Mouse (Mus musculus) heart, embryonic 13.5 days (tissue): ENCODE data around the gene Ets1. TPM values are rescaled to one million over a fixed set of nuclear protein-coding genes. Genes with fewer than 3 reads are reported as not detected.

Source experiments
- ATAC-seq: fragments of 200-750 bp; cut with Nextera tagmentation; 2 replicates; pipeline ENCODE4 v1.8.0; 2017; ENCODE audit warnings: moderate TSS enrichment; ENCODE audit not compliant: insufficient number of reproducible peaks, low FRiP score, low TSS enrichment; ENCODE audit errors: extremely low read depth
- H3K27ac ChIP-seq: fragments of 300-500 bp; sonication (generic); replicated peaks from 2 replicates; pipeline ENCODE4 v1.5.1; 2015; ENCODE audit warnings: moderate library complexity, mild to moderate bottlenecking, inconsistent platforms
- H3K27me3 ChIP-seq: fragments of 300-500 bp; sonication (generic); replicated peaks from 2 replicates; pipeline ENCODE4 v1.6.1; 2015; ENCODE audit warnings: mild to moderate bottlenecking, inconsistent platforms
- H3K36me3 ChIP-seq: fragments of 300-500 bp; sonication (generic); 2 replicates; pipeline ENCODE4 v1.6.1; 2015; ENCODE audit warnings: mild to moderate bottlenecking, inconsistent platforms
- H3K4me1 ChIP-seq: fragments of 300-500 bp; sonication (generic); 2 replicates; pipeline ENCODE4 v1.6.1; 2015; ENCODE audit warnings: inconsistent platforms
- H3K4me2 ChIP-seq: fragments of 300-500 bp; sonication (generic); 2 replicates; pipeline ENCODE4 v1.6.1; 2015; ENCODE audit warnings: inconsistent platforms, mild to moderate bottlenecking, moderate library complexity
- H3K4me3 ChIP-seq: fragments of 300-500 bp; sonication (generic); 2 replicates; pipeline ENCODE4 v1.5.1; 2015; ENCODE audit warnings: moderate library complexity, mild to moderate bottlenecking, inconsistent platforms
- H3K9ac ChIP-seq: fragments of 300-500 bp; sonication (generic); 2 replicates; pipeline ENCODE4 v1.6.1; 2015; ENCODE audit warnings: inconsistent platforms, mild to moderate bottlenecking, moderate library complexity
- H3K9me3 ChIP-seq: fragments of 300-500 bp; sonication (generic); 2 replicates; pipeline ENCODE4 v1.6.1; 2016; ENCODE audit warnings: inconsistent platforms
- WGBS: fragments of 180-500 bp; shearing (Covaris S2); methylation state at CpG from one replicate; pipeline ENCODE4 v1.1.7; 2015; ENCODE audit warnings: mixed read lengths; 5-methylcytosine and 5-hydroxymethylcytosine counted together
- polyA plus RNA-seq: library from polyadenylated mRNA; unstranded; fragments of >200 nt; fragmentation: Nextera tagmentation; extraction: Ambion mirVana; gene quantifications from 2 replicates; pipeline ENCODE4 v1.2.1, GENCODE M21; 2015

The Ets1 gene
- polyA plus RNA-seq, 1 experiment from 2014 or later = 46.9 TPM

- H3K4me1 ChIP-seq = peaks cover 99% of the 10 kb centered on the region
- peaks cover 6% of the 10 kb centered on the region for H3K36me3 ChIP-seq
- peak overlapping the region; percentile 65 for H3K9ac ChIP-seq
- H3K4me3 ChIP-seq = no peak overlapping the region
- 38% methylated on average over 9 of the region's 9 CpGs for WGBS
- H3K27me3 ChIP-seq = no peaks in the 10 kb centered on the region
- ATAC-seq = peak; percentile 69; the same call in 1 of the 2 replicates
- H3K9me3 ChIP-seq = no peaks in the 10 kb centered on the region
- H3K27ac ChIP-seq = peak overlapping the region; percentile 92
- peak overlapping the region; percentile 39 for H3K4me2 ChIP-seq
Observed at GRCm38 (mm10) chr9:32715806-32716466, 79.9 kb downstream of the Ets1 start.

- no peaks in the 10 kb centered on the region for H3K9me3 ChIP-seq
- no peak overlapping the region for H3K9ac ChIP-seq
- H3K27me3 ChIP-seq = no peaks in the 10 kb centered on the region
- ATAC-seq = no peak
- H3K27ac ChIP-seq = peak overlapping the region; percentile 92
- WGBS = 65% methylated on average over 12 of the region's 12 CpGs
- H3K36me3 ChIP-seq = no peaks in the 10 kb centered on the region; the same call in 1 of the 2 replicates
- peaks cover 97% of the 10 kb centered on the region for H3K4me1 ChIP-seq
- no peak overlapping the region for H3K4me3 ChIP-seq
- H3K4me2 ChIP-seq = no peak overlapping the region
Observed at GRCm38 (mm10) chr9:32717268-32717920, 81.4 kb downstream of the Ets1 start.

- Histone ChIP-seq H3K4me2 (no peak overlapping the region), H3K4me3 (no peak overlapping the region), H3K36me3 (no peaks in the 10 kb centered on the region; the same call in 1 of the 2 replicates), H3K4me1 (peaks cover 89% of the 10 kb centered on the region), H3K27me3 (no peaks in the 10 kb centered on the region), H3K9ac (peak overlapping the region; percentile 65), H3K27ac (peak overlapping the region; percentile 92), H3K9me3 (no peaks in the 10 kb centered on the region)
- no peak for ATAC-seq
- 49% methylated on average over 9 of the region's 9 CpGs for WGBS
Observed at GRCm38 (mm10) chr9:32717931-32718820, 82.2 kb downstream of the Ets1 start.

GRCm38 (mm10) chr9:32718868-32719267, 82.8 kb downstream of the Ets1 start:
- no peaks in the 10 kb centered on the region for H3K27me3 ChIP-seq
- 78% methylated on average over 4 of the region's 4 CpGs for WGBS
- peaks cover 82% of the 10 kb centered on the region for H3K4me1 ChIP-seq
- no peak for ATAC-seq
- no peak overlapping the region for H3K4me2 ChIP-seq
- no peak overlapping the region for H3K4me3 ChIP-seq
- H3K9me3 ChIP-seq = no peaks in the 10 kb centered on the region
- H3K27ac ChIP-seq = 0 out of 2 replicates have a peak overlapping the region, but pooled peaks have one; percentile 25
- H3K36me3 ChIP-seq = no peaks in the 10 kb centered on the region
- H3K9ac ChIP-seq = no peak overlapping the region

GRCm38 (mm10) chr9:32719941-32720263, 83.9 kb downstream of the Ets1 start:
- H3K27me3 ChIP-seq = no peaks in the 10 kb centered on the region
- H3K4me1 ChIP-seq = peaks cover 80% of the 10 kb centered on the region
- H3K36me3 ChIP-seq = no peaks in the 10 kb centered on the region
- 59% methylated on average over 3 of the region's 3 CpGs for WGBS
- no peak overlapping the region for H3K4me3 ChIP-seq
- H3K9ac ChIP-seq = no peak overlapping the region
- H3K9me3 ChIP-seq = no peaks in the 10 kb centered on the region
- H3K27ac ChIP-seq = peak overlapping the region; percentile 72
- no peak for ATAC-seq
- H3K4me2 ChIP-seq = no peak overlapping the region

- Histone ChIP-seq H3K36me3 (no peaks in the 10 kb centered on the region), H3K4me2 (peak overlapping the region; percentile 24; the same call in 1 of the 2 replicates), H3K4me1 (peaks cover 76% of the 10 kb centered on the region), H3K4me3 (no peak overlapping the region), H3K27me3 (no peaks in the 10 kb centered on the region), H3K9me3 (no peaks in the 10 kb centered on the region), H3K27ac (peak overlapping the region; percentile 72), H3K9ac (peak overlapping the region; percentile 57; the same call in 1 of the 2 replicates)
- ATAC-seq = no peak
- WGBS = 41% methylated on average over 12 of the region's 12 CpGs
Observed at GRCm38 (mm10) chr9:32720264-32721031, 84.4 kb downstream of the Ets1 start.

GRCm38 (mm10) chr9:32721081-32721480, 85.1 kb downstream of the Ets1 start:
- WGBS = 66% methylated on average over 2 of the region's 2 CpGs
- H3K27me3 ChIP-seq = no peaks in the 10 kb centered on the region
- peaks cover 73% of the 10 kb centered on the region for H3K4me1 ChIP-seq
- no peak for ATAC-seq
- no peaks in the 10 kb centered on the region for H3K9me3 ChIP-seq
- H3K4me3 ChIP-seq = no peak overlapping the region
- H3K36me3 ChIP-seq = 0 out of 2 replicates have a peak, but pooled peaks cover 2% of the 10 kb centered on the region
- peak overlapping the region; percentile 72 for H3K27ac ChIP-seq
- peak overlapping the region; percentile 57; the same call in 1 of the 2 replicates for H3K9ac ChIP-seq
- H3K4me2 ChIP-seq = no peak overlapping the region

GRCm38 (mm10) chr9:32722205-32722604, 86.2 kb downstream of the Ets1 start:
- peaks cover 11% of the 10 kb centered on the region for H3K36me3 ChIP-seq
- WGBS = 78% methylated on average over 1 of the region's 1 CpGs
- H3K27ac ChIP-seq = no peak overlapping the region
- no peak overlapping the region for H3K9ac ChIP-seq
- no peak overlapping the region for H3K4me3 ChIP-seq
- H3K4me2 ChIP-seq = no peak overlapping the region
- H3K4me1 ChIP-seq = peaks cover 66% of the 10 kb centered on the region
- ATAC-seq = no peak
- H3K9me3 ChIP-seq = no peaks in the 10 kb centered on the region
- no peaks in the 10 kb centered on the region for H3K27me3 ChIP-seq

- H3K4me1 ChIP-seq = peaks cover 58% of the 10 kb centered on the region
- H3K27me3 ChIP-seq = no peaks in the 10 kb centered on the region
- H3K4me2 ChIP-seq = no peak overlapping the region
- no peak for ATAC-seq
- H3K4me3 ChIP-seq = no peak overlapping the region
- H3K9ac ChIP-seq = no peak overlapping the region
- H3K36me3 ChIP-seq = peaks cover 18% of the 10 kb centered on the region
- H3K9me3 ChIP-seq = no peaks in the 10 kb centered on the region
- H3K27ac ChIP-seq = no peak overlapping the region
- WGBS = 76% methylated on average over 3 of the region's 3 CpGs
Observed at GRCm38 (mm10) chr9:32722969-32723368, 86.9 kb downstream of the Ets1 start.

GRCm38 (mm10) chr9:32724131-32724825, 88.3 kb downstream of the Ets1 start:
- H3K27me3 ChIP-seq = no peaks in the 10 kb centered on the region
- WGBS = 69% methylated on average over 7 of the region's 7 CpGs
- ATAC-seq = no peak
- H3K9ac ChIP-seq = no peak overlapping the region
- H3K4me3 ChIP-seq = no peak overlapping the region
- no peak overlapping the region for H3K4me2 ChIP-seq
- peaks cover 31% of the 10 kb centered on the region for H3K36me3 ChIP-seq
- H3K4me1 ChIP-seq = peaks cover 45% of the 10 kb centered on the region
- H3K27ac ChIP-seq = no peak overlapping the region
- H3K9me3 ChIP-seq = no peaks in the 10 kb centered on the region
